Mouse (Mus musculus) midbrain, embryonic 14.5 days (tissue): ENCODE measurements around the gene Ros1. TPM values are rescaled to one million over a fixed set of nuclear protein-coding genes. Genes with fewer than 3 reads are reported as not detected.
A peak's percentile ranks its signal among the peaks of the same experiment; 100 is the strongest.

ENCODE experiments used
- ATAC-seq: fragments of 200-750 bp; cut with Nextera tagmentation; 2 replicates; pipeline ENCODE4 v1.8.0; 2017; ENCODE audit warnings: moderate number of reproducible peaks, moderate library complexity; ENCODE audit not compliant: low FRiP score, low TSS enrichment
- DNase-seq: peaks from one replicate; pipeline ENCODE4 v3.0.0-alpha.2; 2015
- H3K27ac ChIP-seq: fragments of 300-500 bp; sonication (generic); replicated peaks from 2 replicates; pipeline ENCODE4 v1.5.1; 2014; ENCODE audit warnings: mild to moderate bottlenecking, low read depth, low read length, moderate library complexity
- H3K27me3 ChIP-seq: fragments of 300-500 bp; sonication (generic); 2 replicates; pipeline ENCODE4 v1.6.1; 2014; ENCODE audit warnings: low read length, control low read depth, mixed read lengths; ENCODE audit not compliant: control insufficient read depth, insufficient read depth
- H3K36me3 ChIP-seq: fragments of 300-500 bp; sonication (generic); 2 replicates; pipeline ENCODE4 v1.6.1; 2014; ENCODE audit warnings: low read length, control low read depth; ENCODE audit not compliant: control insufficient read depth, insufficient read depth
- H3K4me1 ChIP-seq: fragments of 300-500 bp; sonication (generic); 2 replicates; pipeline ENCODE4 v1.6.1; 2014; ENCODE audit warnings: mild to moderate bottlenecking, antibody characterized with exemption, low read length, control low read depth; ENCODE audit not compliant: control insufficient read depth, insufficient read depth
- H3K4me2 ChIP-seq: fragments of 300-500 bp; sonication (generic); 2 replicates; pipeline ENCODE4 v1.6.1; 2014; ENCODE audit warnings: mild to moderate bottlenecking, low read length, moderate library complexity
- H3K4me3 ChIP-seq: fragments of 300-500 bp; sonication (generic); replicated peaks from 2 replicates; pipeline ENCODE4 v1.5.1; 2014; ENCODE audit warnings: low read depth, low read length
- H3K9ac ChIP-seq: fragments of 300-500 bp; sonication (generic); replicated peaks from 2 replicates; pipeline ENCODE4 v1.6.1; 2014; ENCODE audit warnings: mild to moderate bottlenecking, low read length, moderate library complexity
- H3K9me3 ChIP-seq: fragments of 300-500 bp; sonication (generic); 2 replicates; pipeline ENCODE4 v1.6.1; 2016; ENCODE audit warnings: low read length, control low read depth, mixed read lengths; ENCODE audit not compliant: control insufficient read depth
- WGBS: fragments of 180-500 bp; shearing (Covaris S2); extraction: QIAGEN DNeasy Blood & Tissue Kit; methylation state at CpG from one replicate; pipeline ENCODE4 v1.1.7; 2014; 5-methylcytosine and 5-hydroxymethylcytosine counted together
- polyA plus RNA-seq: library from polyadenylated mRNA; unstranded; fragments of >200 nt; fragmentation: Nextera tagmentation; extraction: Ambion mirVana; gene quantifications from 2 replicates; pipeline ENCODE4 v1.2.1, GENCODE M21; 2014

The Ros1 gene
- polyA plus RNA-seq, 1 experiment from 2014 or later, result not detected

DNA sequence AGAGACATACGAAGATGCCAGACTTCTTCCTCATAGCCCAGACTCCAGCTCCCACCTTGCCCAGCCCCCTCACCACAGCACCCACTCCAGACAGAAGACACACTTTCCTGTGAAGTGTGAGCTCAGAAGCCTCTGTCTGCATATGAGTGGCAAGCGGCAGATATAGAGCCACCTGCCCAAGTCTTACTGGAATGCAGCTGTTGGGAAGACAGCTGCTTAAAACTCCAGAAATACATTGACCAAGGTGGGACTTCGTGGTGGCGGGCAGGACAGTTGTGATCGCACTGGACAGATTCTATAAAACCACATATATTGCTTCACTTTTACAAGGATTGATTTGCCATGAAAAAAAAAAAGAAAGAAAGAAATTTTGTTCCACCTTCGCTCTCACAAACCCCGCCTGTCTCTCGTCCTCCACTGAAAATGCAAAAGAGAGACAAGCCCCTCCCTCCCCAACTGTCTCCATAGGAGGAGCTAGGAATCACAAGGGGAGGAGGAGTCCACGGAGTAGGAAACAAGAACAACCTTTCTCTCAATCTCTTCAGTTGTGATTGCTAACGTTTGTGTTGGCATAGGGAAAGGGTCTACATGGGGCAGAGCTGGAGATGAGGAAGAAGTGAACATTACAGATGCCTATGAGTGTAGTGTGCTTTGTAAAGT lies 165.5 kb downstream of the Ros1 start:
- H3K4me2 ChIP-seq, result no peak overlapping the region

DNA sequence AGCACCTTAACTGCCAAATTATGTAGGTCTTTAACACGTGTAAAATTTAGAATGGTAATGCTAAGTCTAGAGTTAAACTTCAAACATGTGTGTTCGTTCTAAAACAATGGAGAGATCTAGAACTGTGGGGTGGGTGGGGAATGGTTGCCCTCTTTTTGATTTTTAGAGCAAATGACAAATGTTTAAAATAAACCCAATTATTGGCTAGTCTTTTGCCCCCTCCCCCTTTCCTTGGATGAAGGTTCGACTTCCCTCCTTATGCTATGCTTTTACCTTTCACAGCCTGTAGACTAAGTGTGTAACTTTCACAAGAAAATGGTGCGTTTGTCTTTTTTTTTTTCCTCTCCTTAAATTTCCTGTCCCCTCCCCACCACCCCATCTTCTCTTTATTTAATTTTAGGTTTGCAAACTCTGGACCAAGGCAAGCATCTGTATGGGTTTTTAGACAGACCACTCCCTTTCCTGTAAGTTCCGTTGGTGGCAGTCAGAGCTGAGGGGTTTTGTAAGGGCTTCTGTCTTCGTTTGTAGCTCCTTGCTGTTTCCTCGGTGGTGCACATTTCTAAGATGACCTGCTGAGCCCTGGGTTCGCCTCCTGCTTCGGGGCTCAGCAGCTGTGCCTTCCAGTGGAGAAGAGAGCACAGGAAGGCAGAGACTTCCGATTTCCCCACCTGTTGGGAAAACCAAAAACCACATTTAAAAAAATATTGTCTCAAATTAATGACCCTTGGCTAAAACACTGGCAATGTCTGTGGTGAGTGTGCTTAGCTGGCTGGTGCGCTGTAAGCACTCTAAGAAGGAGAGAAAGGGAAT lies 166.3 kb downstream of the Ros1 start:
- H3K36me3 ChIP-seq, result no peaks in the 10 kb centered on the region
- no peak overlapping the region for H3K27ac ChIP-seq
- ATAC-seq (no peak), DNase-seq (no peak)
- no peak overlapping the region for H3K9ac ChIP-seq
- H3K4me1 ChIP-seq, result peaks cover 5% of the 10 kb centered on the region; the same call in 1 of the 2 replicates
- no peak overlapping the region for H3K4me2 ChIP-seq
- no peaks in the 10 kb centered on the region for H3K9me3 ChIP-seq
- 1% methylated on average over 11 of the region's 11 CpGs for WGBS
- H3K4me3 ChIP-seq, result no peak overlapping the region
- H3K27me3 ChIP-seq, result peaks cover 77% of the 10 kb centered on the region

More for the DNA sequence above, 165.5 kb downstream of the Ros1 start:
- H3K9me3 ChIP-seq, result no peaks in the 10 kb centered on the region
- DNase-seq, result peak; percentile 21
- no peak overlapping the region for H3K27ac ChIP-seq
- peaks cover 5% of the 10 kb centered on the region; the same call in 1 of the 2 replicates for H3K4me1 ChIP-seq
- H3K36me3 ChIP-seq, result no peaks in the 10 kb centered on the region
- ATAC-seq, result no peak
- H3K27me3 ChIP-seq, result peaks cover 69% of the 10 kb centered on the region
- 3% methylated on average over 10 of the region's 10 CpGs for WGBS
- H3K4me3 ChIP-seq, result no peak overlapping the region
- no peak overlapping the region for H3K9ac ChIP-seq

DNA sequence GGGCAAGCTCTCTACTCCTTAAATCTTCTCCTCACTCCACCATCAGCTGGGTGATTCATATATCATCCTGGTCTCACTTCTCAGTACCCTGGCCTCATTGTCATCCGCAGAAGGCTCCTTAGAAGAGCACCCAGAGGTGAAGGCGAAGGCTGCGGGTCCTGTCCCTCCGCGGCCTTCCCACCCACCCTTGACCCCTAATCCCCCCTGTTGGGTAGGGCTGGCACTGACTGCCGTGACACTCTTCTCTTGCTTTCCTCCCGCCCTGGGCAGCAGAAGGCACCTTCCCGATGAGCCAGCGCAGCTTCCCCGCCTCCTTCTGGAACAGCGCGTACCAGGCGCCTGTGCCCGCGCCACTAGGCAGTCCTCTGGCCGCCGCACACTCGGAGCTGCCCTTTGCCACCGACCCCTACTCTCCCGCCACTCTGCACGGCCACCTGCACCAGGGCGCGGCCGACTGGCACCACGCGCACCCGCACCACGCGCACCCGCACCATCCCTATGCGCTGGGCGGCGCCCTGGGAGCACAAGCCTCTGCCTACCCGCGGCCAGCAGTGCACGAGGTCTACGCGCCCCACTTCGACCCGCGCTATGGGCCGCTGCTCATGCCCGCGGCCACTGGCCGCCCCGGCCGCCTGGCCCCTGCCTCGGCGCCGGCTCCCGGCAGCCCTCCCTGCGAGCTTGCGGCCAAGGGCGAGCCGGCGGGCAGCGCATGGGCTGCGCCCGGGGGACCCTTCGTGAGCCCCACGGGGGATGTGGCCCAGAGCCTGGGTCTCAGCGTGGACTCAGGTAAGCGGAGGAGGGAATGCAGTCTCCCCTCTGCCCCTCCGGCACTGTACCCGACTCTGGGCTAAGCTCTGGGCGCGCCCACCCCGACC lies 167.6 kb downstream of the Ros1 start:
- Histone ChIP-seq H3K9me3 (no peaks in the 10 kb centered on the region), H3K4me1 (peaks cover 9% of the 10 kb centered on the region; the same call in 1 of the 2 replicates), H3K36me3 (no peaks in the 10 kb centered on the region), H3K27me3 (peaks cover 91% of the 10 kb centered on the region), H3K4me2 (peak overlapping the region; percentile 92), H3K9ac (peak overlapping the region; percentile 40; the same call in 1 of the 2 replicates), H3K27ac (no peak overlapping the region), H3K4me3 (peak overlapping the region; percentile 44)
- DNase-seq (peak; percentile 43), ATAC-seq (peak; percentile 58; the same call in 1 of the 2 replicates)
- WGBS, result under 1% methylated on average over 68 of the region's 68 CpGs

DNA sequence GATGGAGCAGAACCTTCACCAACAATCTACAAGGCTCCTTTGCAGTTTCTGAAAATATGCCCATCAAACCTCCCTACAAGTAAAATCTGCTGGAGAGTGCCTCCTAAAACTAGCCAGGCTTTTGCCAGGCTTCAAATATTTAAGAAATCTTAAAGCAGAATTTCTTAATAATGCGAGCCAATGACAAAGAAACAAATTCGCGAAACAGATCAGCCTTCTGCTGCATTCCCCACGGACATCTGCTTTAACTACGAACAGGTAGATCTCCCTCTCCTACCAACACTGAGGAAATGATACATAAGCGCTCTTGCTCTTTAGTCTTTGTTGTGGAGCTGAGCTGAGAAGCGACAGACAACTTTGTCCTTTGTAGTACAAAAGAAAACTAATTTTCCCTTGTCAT lies 169.2 kb downstream of the Ros1 start:
- WGBS, result 9% methylated on average over 7 of the region's 7 CpGs

DNA sequence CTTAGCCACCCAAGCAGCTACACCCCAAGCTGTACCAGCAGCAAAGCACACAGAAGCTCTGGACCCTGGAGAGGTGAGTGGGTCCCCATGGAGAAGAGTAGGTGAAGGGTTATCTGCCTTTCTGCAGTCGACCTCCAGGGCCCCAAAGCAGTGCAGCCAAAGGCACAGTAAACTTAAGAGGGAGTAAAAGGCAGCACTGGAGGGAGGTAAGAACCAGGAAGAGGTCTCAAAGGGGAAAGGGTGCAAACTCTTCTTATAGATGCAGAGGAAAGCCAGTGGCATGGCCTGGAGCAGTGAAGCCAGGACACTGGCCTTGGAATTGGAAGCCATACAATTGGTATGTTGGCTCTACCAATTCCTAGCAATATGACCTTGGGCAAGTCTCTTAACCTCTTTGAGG lies 169.8 kb downstream of the Ros1 start:
- H3K4me2 ChIP-seq, result no peak overlapping the region
- WGBS, result 4% methylated on average over 1 of the region's 1 CpGs

More for the DNA sequence above, 169.2 kb downstream of the Ros1 start:
- Histone ChIP-seq H3K27me3 (peaks cover 97% of the 10 kb centered on the region), H3K4me3 (no peak overlapping the region), H3K36me3 (no peaks in the 10 kb centered on the region), H3K9me3 (no peaks in the 10 kb centered on the region), H3K9ac (no peak overlapping the region), H3K4me2 (no peak overlapping the region), H3K27ac (no peak overlapping the region), H3K4me1 (peaks cover 13% of the 10 kb centered on the region; the same call in 1 of the 2 replicates)
- ATAC-seq (no peak), DNase-seq (no peak)

DNA sequence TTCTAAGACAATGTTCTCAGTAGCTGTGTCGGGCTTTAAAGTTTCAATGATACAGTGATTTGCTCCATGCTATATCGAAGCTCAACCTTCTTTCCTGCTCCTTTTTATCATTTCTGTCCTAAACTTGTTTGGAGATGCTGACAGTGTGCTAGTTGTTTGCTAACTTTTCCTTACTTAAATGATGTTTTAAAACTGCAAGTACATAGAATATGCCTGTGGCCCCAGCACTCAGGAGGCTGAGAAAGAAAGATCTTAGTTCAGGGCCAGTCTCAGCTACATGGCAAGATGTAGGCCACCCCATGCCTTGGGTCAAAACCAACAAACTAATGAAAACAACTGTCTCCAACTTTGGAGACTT lies 171.0 kb downstream of the Ros1 start:
- Histone ChIP-seq H3K4me2 (no peak overlapping the region), H3K27ac (no peak overlapping the region), H3K36me3 (no peaks in the 10 kb centered on the region), H3K4me3 (no peak overlapping the region), H3K9me3 (no peaks in the 10 kb centered on the region), H3K4me1 (peaks cover 13% of the 10 kb centered on the region; the same call in 1 of the 2 replicates), H3K27me3 (peaks cover 93% of the 10 kb centered on the region), H3K9ac (no peak overlapping the region)
- no peak for DNase-seq
- no peak for ATAC-seq
- WGBS, result 12% methylated on average over 2 of the region's 2 CpGs

More for the DNA sequence above, 169.8 kb downstream of the Ros1 start:
- H3K4me1 ChIP-seq, result peaks cover 13% of the 10 kb centered on the region; the same call in 1 of the 2 replicates
- no peak overlapping the region for H3K4me3 ChIP-seq
- no peak overlapping the region for H3K27ac ChIP-seq
- ATAC-seq (no peak), DNase-seq (no peak)
- H3K27me3 ChIP-seq, result peaks cover 98% of the 10 kb centered on the region
- no peak overlapping the region for H3K9ac ChIP-seq
- no peaks in the 10 kb centered on the region for H3K36me3 ChIP-seq
- no peaks in the 10 kb centered on the region for H3K9me3 ChIP-seq

DNA sequence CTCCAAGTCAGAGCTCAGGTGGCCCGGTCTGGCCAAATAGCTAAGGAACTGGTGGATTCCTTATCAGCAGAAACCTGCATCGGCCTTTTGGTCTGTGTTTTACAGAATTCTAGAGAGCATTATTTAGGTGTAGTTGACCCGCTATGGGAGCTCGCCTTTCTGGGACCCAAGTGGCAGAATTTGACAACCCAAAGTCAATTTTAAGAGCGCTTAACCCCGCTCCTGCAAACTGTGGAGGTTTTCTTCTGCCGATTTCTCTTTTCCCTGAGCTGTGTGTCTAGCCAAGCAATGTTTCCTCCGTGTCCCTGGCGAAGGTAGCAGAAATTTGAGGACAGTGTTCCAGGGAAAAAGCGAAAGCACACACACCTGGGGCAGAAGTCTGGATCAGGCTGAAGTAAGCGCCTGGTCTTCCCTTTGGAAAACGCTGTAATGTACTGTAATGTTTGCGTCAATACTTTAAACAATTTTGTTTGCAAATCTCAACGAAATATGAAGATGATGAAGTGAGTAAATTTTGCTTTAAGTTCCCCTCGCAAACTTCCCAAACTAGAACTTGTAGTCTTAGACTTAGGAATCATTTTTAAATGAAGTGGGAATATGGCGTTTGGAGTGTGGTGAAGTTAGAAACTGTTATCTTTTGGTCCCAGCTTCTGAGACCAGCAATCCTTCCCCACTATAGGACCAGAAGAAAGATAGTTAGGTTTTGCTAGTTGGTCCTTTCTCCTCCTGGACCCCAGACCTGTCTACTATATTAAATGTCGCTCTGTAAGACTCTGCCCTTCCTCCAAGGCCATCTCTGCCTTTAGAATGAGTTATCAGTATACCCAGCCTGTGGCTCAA lies 171.6 kb downstream of the Ros1 start:
- Histone ChIP-seq H3K4me1 (peaks cover 13% of the 10 kb centered on the region; the same call in 1 of the 2 replicates), H3K4me3 (peak overlapping the region; percentile 47), H3K27ac (no peak overlapping the region), H3K4me2 (peak overlapping the region; percentile 95), H3K9me3 (no peaks in the 10 kb centered on the region), H3K27me3 (peaks cover 87% of the 10 kb centered on the region), H3K36me3 (no peaks in the 10 kb centered on the region), H3K9ac (no peak overlapping the region)
- DNase-seq (peak; percentile 54), ATAC-seq (no peak)
- WGBS, result 2% methylated on average over 17 of the region's 17 CpGs
